Comparison of ENCODE assay signal across 21 mouse cellular contexts in the genomic region with DNA sequence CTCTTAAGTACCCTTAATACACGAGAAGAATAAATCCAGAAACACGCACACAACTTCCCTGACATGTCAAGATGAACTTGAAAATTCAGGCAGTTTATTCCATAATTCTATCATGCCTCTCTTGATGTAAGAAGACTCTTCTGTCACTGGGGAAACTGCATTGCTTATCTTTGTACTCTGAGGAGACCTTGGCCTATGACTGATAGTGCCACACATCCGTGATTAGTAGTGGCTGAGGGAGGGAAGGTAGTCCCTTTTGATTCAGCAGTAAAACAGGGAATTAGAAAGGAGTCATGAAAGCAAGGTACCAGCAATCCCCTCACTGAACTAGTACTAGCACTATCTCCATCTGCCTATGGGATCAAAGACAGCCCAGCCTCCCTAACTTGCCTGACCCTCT. TPM values are rescaled to one million over a fixed set of nuclear protein-coding genes. Genes with fewer than 3 reads are reported as not detected.
DNase-seq lines count a peak whose midpoint lies in the region; ATAC-seq lines count a peak whose summit lies in the region.
"Had no signal": no experiment of that assay in that cellular context is flagged by ENCODE, and none has a peak within 500 bp of the region (broad histone marks: within the 10 kb centered on the region; RNA-seq: fewer than 3 reads in every experiment).

No protein-coding gene starts in this region.

- no peaks in the 10 kb centered on the region for H3K9me3 ChIP-seq in midbrain, embryonic 14.5 days (ENCODE audit: control insufficient read depth, low read length)
- no peaks in the 10 kb centered on the region for H3K9me3 ChIP-seq in midbrain, embryonic 16.5 days (replicated peaks; ENCODE audit: control insufficient read depth, low read length, poor library complexity, severe bottlenecking)
- H3K9me3 ChIP-seq in liver, embryonic 16.5 days (replicated peaks; ENCODE audit: control insufficient read depth, low read length): no peaks in the 10 kb centered on the region
- H3K9me3 ChIP-seq: embryonic facial prominence, embryonic 15.5 days; forebrain, embryonic 10.5 days; hindbrain, embryonic 12.5 days had no signal

- no peak overlapping the region for H3K4me2 ChIP-seq in midbrain, embryonic 14.5 days (ENCODE audit: low read length)
- no peak overlapping the region for H3K4me2 ChIP-seq in midbrain, embryonic 16.5 days (ENCODE audit: low read length)
- no peak overlapping the region for H3K4me2 ChIP-seq in liver, embryonic 16.5 days (ENCODE audit: low read depth, low read length)
- H3K4me2 ChIP-seq: embryonic facial prominence, embryonic 15.5 days; hindbrain, embryonic 12.5 days had no signal

- H3K9ac ChIP-seq in midbrain, embryonic 14.5 days (replicated peaks; ENCODE audit: low read length): no peak overlapping the region
- H3K9ac ChIP-seq in midbrain, embryonic 16.5 days (ENCODE audit: low read depth, low read length): no peak overlapping the region
- H3K9ac ChIP-seq in liver, embryonic 16.5 days (ENCODE audit: low read depth, low read length): no peak overlapping the region
- H3K9ac ChIP-seq: embryonic facial prominence, embryonic 15.5 days; hindbrain, embryonic 12.5 days had no signal

- no peak overlapping the region for H3K27ac ChIP-seq in midbrain, embryonic 14.5 days (replicated peaks; ENCODE audit: low read depth, low read length)
- H3K27ac ChIP-seq in midbrain, embryonic 16.5 days (ENCODE audit: low read length): no peak overlapping the region
- H3K27ac ChIP-seq in liver, embryonic 16.5 days (ENCODE audit: low read length): no peak overlapping the region
- H3K27ac ChIP-seq: embryonic facial prominence, embryonic 15.5 days; forebrain, embryonic 10.5 days; hindbrain, embryonic 12.5 days had no signal

- DNase-seq in adrenal gland, adult 8-10 months: peak; percentile 18
- no peak for DNase-seq in adrenal gland, postnatal 4 days (ENCODE audit: low spot score in 2 of 2)
- peak; percentile 2 for DNase-seq in midbrain, embryonic 14.5 days
- DNase-seq in embryo, embryonic 9.5 days (ENCODE audit: extremely low spot score): no peak
- DNase-seq in right cerebral cortex, postnatal 10 days (ENCODE audit: low spot score in 2 of 2): no peak
- DNase-seq: cerebellum, adult 2 months; cerebellum, postnatal 10 days; gastrocnemius, postnatal 36 days; heart, adult 11 months; heart, postnatal 10 days; heart, postnatal 4 days had no signal

- H3K4me1 ChIP-seq in midbrain, embryonic 14.5 days (ENCODE audit: control insufficient read depth, insufficient read depth, low read length): no peaks in the 10 kb centered on the region
- H3K4me1 ChIP-seq in midbrain, embryonic 16.5 days (ENCODE audit: control insufficient read depth, insufficient read depth, low read length): no peaks in the 10 kb centered on the region
- peaks cover 7% of the 10 kb centered on the region for H3K4me1 ChIP-seq in liver, embryonic 16.5 days (ENCODE audit: control insufficient read depth, low read depth, low read length)
- H3K4me1 ChIP-seq: embryonic facial prominence, embryonic 15.5 days; hindbrain, embryonic 12.5 days had no signal

- no peaks in the 10 kb centered on the region for H3K27me3 ChIP-seq in midbrain, embryonic 14.5 days (ENCODE audit: control insufficient read depth, insufficient read depth, low read length)
- no peaks in the 10 kb centered on the region for H3K27me3 ChIP-seq in midbrain, embryonic 16.5 days (ENCODE audit: control insufficient read depth, insufficient read depth, low read depth, low read length)
- H3K27me3 ChIP-seq in liver, embryonic 16.5 days (ENCODE audit: control insufficient read depth, insufficient read depth, low read depth, low read length): no peaks in the 10 kb centered on the region
- H3K27me3 ChIP-seq: CH12.LX; embryonic facial prominence, embryonic 15.5 days; hindbrain, embryonic 12.5 days had no signal

- H3K36me3 ChIP-seq in midbrain, embryonic 14.5 days (ENCODE audit: control insufficient read depth, insufficient read depth, low read length): no peaks in the 10 kb centered on the region
- no peaks in the 10 kb centered on the region for H3K36me3 ChIP-seq in midbrain, embryonic 16.5 days (ENCODE audit: control insufficient read depth, insufficient read depth, low read length)
- no peaks in the 10 kb centered on the region for H3K36me3 ChIP-seq in liver, embryonic 16.5 days (ENCODE audit: control insufficient read depth, insufficient read depth)
- H3K36me3 ChIP-seq: embryonic facial prominence, embryonic 15.5 days; forebrain, embryonic 10.5 days; hindbrain, embryonic 12.5 days had no signal

- H3K4me3 ChIP-seq in midbrain, embryonic 14.5 days (replicated peaks; ENCODE audit: low read depth, low read length): no peak overlapping the region
- no peak overlapping the region for H3K4me3 ChIP-seq in midbrain, embryonic 16.5 days (ENCODE audit: low read depth, low read length)
- H3K4me3 ChIP-seq in liver, embryonic 16.5 days (ENCODE audit: low read depth, low read length): no peak overlapping the region
- H3K4me3 ChIP-seq: embryonic facial prominence, embryonic 15.5 days; erythroblast, embryonic 14.5 days; forebrain, embryonic 10.5 days; hindbrain, embryonic 12.5 days had no signal

- ATAC-seq in midbrain, embryonic 14.5 days (ENCODE audit: low FRiP score, low TSS enrichment): no peak
- ATAC-seq in midbrain, embryonic 16.5 days: no peak
- ATAC-seq in liver, embryonic 16.5 days (ENCODE audit: low read depth): peak; percentile 55; the same call in 1 of the 2 replicates
- ATAC-seq: forebrain, embryonic 14.5 days; hindbrain, embryonic 16.5 days; inflammation-experienced regulatory T-cells, adult 6 months had no signal

- 69% methylated on average over 3 of the region's 3 CpGs for WGBS in midbrain, embryonic 14.5 days
- 63% methylated on average over 3 of the region's 3 CpGs for WGBS in midbrain, embryonic 16.5 days
- 53% methylated on average over 3 of the region's 3 CpGs for WGBS in liver, embryonic 16.5 days (ENCODE audit: insufficient replicate concordance)

RNA-seq across cellular contexts. Expression of a gene that starts 22.6 kb away (rescaled TPM):
- 10 to 100 TPM; 18.4 to 25.0 (median 22.2) TPM for total RNA-seq in adrenal gland, adult 8-10 months (2022)
- 10 to 100 TPM; 27.2 to 30.7 TPM for total RNA-seq in adrenal gland, postnatal 4 days (2021)
- polyA plus RNA-seq in midbrain, embryonic 14.5 days (2014; fragmentation: Nextera tagmentation; extraction: Ambion mirVana): 16.3 and 22.6 TPM in 2 replicates
- 9.2 and 9.3 TPM in 2 replicates for polyA plus RNA-seq in midbrain, embryonic 16.5 days (2015; fragmentation: Nextera tagmentation; extraction: Ambion mirVana)
- 0.49 and 0.63 TPM in 2 replicates for polyA plus RNA-seq in liver, embryonic 16.5 days (2015; fragmentation: Nextera tagmentation; extraction: Ambion mirVana)

Comparison
In these comparisons a context has a peak if more than half of its experiments do, and no peak if none do; other contexts are left out.
1. DNase-seq: peak in adrenal gland, adult 8-10 months (single experiment) and midbrain, embryonic 14.5 days (single experiment); none in adrenal gland, postnatal 4 days (0 of 2), embryo, embryonic 9.5 days (single experiment) and right cerebral cortex, postnatal 10 days (0 of 2).